Mouse (Mus musculus): ENCODE results near the gene Tceanc. TPM values are rescaled to one million over a fixed set of nuclear protein-coding genes. Genes with fewer than 3 reads are reported as not detected.
"Not testable (repeated sequence)": the region's sequence is repeated elsewhere in the genome, so short reads cannot be mapped to it uniquely, and the experiment has no call there.

Gene Tceanc
- polyA plus RNA-seq, 1 experiment from 2014 or later = 10.1 TPM

- Histone ChIP-seq H3K4me2 (replicated peaks; ENCODE audit: low read depth, low read length) (no peak overlapping the region), H3K4me3 (ENCODE audit: low read depth, low read length) (no peak overlapping the region), H3K27me3 (replicated peaks; ENCODE audit: insufficient read depth, low read length) (no peaks in the 10 kb centered on the region), H3K9me3 (ENCODE audit: low read length) (no peaks in the 10 kb centered on the region), H3K27ac (ENCODE audit: low read length) (no peak overlapping the region), H3K4me1 (ENCODE audit: insufficient read depth, low read depth, low read length) (no peaks in the 10 kb centered on the region), H3K36me3 (ENCODE audit: insufficient read depth, low read length) (no peaks in the 10 kb centered on the region), H3K9ac (replicated peaks; ENCODE audit: low read depth) (no peak overlapping the region)
- 75% methylated on average over 1 of the region's 1 CpGs for WGBS
- DNase-seq (ENCODE audit: low spot score) = no peak
- no peak for ATAC-seq
- TF ChIP-seq CTCF (IDR thresholded peaks at IDR 0.05) (no peak), EP300 (IDR thresholded peaks at IDR 0.05) (no peak)
Observed at GRCm38 (mm10) chrX:166516631-166517030, 1.7 kb downstream of the Tceanc start.

GRCm38 (mm10) chrX:166515923-166516322, 2.4 kb downstream of the Tceanc start:
- ATAC-seq = no peak
- no peaks in the 10 kb centered on the region for H3K36me3 ChIP-seq (ENCODE audit: insufficient read depth, low read length)
- no peaks in the 10 kb centered on the region for H3K4me1 ChIP-seq (ENCODE audit: insufficient read depth, low read depth, low read length)
- H3K4me3 ChIP-seq (ENCODE audit: low read depth, low read length) = no peak overlapping the region
- H3K27me3 ChIP-seq (replicated peaks; ENCODE audit: insufficient read depth, low read length) = no peaks in the 10 kb centered on the region
- DNase-seq (ENCODE audit: low spot score) = no peak
- TF ChIP-seq CTCF (IDR thresholded peaks at IDR 0.05) (no peak), EP300 (IDR thresholded peaks at IDR 0.05) (no peak)
- no peak overlapping the region for H3K9ac ChIP-seq (replicated peaks; ENCODE audit: low read depth)
- no peaks in the 10 kb centered on the region for H3K9me3 ChIP-seq (ENCODE audit: low read length)
- no peak overlapping the region for H3K27ac ChIP-seq (ENCODE audit: low read length)
- H3K4me2 ChIP-seq (replicated peaks; ENCODE audit: low read depth, low read length) = no peak overlapping the region
- WGBS = 77% methylated on average over 3 of the region's 3 CpGs

DNA sequence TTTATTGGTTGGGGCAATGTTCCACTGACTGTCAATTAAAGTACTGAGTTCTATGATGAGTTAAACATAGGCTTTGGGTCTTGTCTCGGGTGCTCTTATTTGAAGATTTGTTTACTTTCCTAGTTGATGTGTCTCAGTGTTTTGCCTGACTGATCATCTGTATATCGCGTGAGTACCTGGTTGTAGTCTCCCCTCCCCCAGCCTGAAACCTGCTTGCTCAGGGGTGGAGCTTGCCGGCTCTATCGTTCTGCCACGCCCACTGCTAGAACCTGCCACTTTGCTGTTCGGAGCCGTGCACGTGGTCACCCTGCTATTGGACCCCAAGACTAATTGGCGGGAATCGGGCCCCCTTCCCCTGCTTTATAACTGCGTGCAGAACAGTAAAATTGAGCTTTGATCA, 4.3 kb downstream of the Tceanc start:
- not testable (repeated sequence) for H3K36me3 ChIP-seq (ENCODE audit: insufficient read depth, low read length); H3K4me1 ChIP-seq (ENCODE audit: insufficient read depth, low read depth, low read length); H3K27ac ChIP-seq (ENCODE audit: low read length); H3K9ac ChIP-seq (replicated peaks; ENCODE audit: low read depth); H3K27me3 ChIP-seq (replicated peaks; ENCODE audit: insufficient read depth, low read length); H3K4me2 ChIP-seq (replicated peaks; ENCODE audit: low read depth, low read length); DNase-seq (ENCODE audit: low spot score); H3K9me3 ChIP-seq (ENCODE audit: low read length); H3K4me3 ChIP-seq (ENCODE audit: low read depth, low read length); ATAC-seq
- 12% methylated on average over 12 of the region's 12 CpGs for WGBS

GRCm38 (mm10) chrX:166512071-166512470, 6.3 kb downstream of the Tceanc start:
- no peak overlapping the region for H3K4me2 ChIP-seq (replicated peaks; ENCODE audit: low read depth, low read length)
- H3K9me3 ChIP-seq (ENCODE audit: low read length) = no peaks in the 10 kb centered on the region
- WGBS = 95% methylated on average over 4 of the region's 4 CpGs
- no peaks in the 10 kb centered on the region for H3K36me3 ChIP-seq (ENCODE audit: insufficient read depth, low read length)
- no peaks in the 10 kb centered on the region for H3K4me1 ChIP-seq (ENCODE audit: insufficient read depth, low read depth, low read length)
- no peak overlapping the region for H3K4me3 ChIP-seq (ENCODE audit: low read depth, low read length)
- H3K27ac ChIP-seq (ENCODE audit: low read length) = no peak overlapping the region
- H3K27me3 ChIP-seq (replicated peaks; ENCODE audit: insufficient read depth, low read length) = no peaks in the 10 kb centered on the region
- ATAC-seq (no peak), DNase-seq (ENCODE audit: low spot score) (no peak)
- H3K9ac ChIP-seq (replicated peaks; ENCODE audit: low read depth) = no peak overlapping the region
- no peak for TF ChIP-seq CTCF (IDR thresholded peaks at IDR 0.05)
- TF ChIP-seq EP300 (IDR thresholded peaks at IDR 0.05) = no peak

GRCm38 (mm10) chrX:166511107-166511506, 7.3 kb downstream of the Tceanc start:
- no peaks in the 10 kb centered on the region for H3K36me3 ChIP-seq (ENCODE audit: insufficient read depth, low read length)
- DNase-seq (ENCODE audit: low spot score) = no peak
- no peaks in the 10 kb centered on the region for H3K9me3 ChIP-seq (ENCODE audit: low read length)
- TF ChIP-seq EP300 (IDR thresholded peaks at IDR 0.05) = no peak
- no peak for TF ChIP-seq CTCF (IDR thresholded peaks at IDR 0.05)
- ATAC-seq = no peak
- H3K9ac ChIP-seq (replicated peaks; ENCODE audit: low read depth) = no peak overlapping the region
- no peak overlapping the region for H3K4me2 ChIP-seq (replicated peaks; ENCODE audit: low read depth, low read length)
- no peak overlapping the region for H3K4me3 ChIP-seq (ENCODE audit: low read depth, low read length)
- no peaks in the 10 kb centered on the region for H3K27me3 ChIP-seq (replicated peaks; ENCODE audit: insufficient read depth, low read length)
- H3K4me1 ChIP-seq (ENCODE audit: insufficient read depth, low read depth, low read length) = no peaks in the 10 kb centered on the region
- no peak overlapping the region for H3K27ac ChIP-seq (ENCODE audit: low read length)

GRCm38 (mm10) chrX:166509761-166510738, 8.3 kb downstream of the Tceanc start:
- no peaks in the 10 kb centered on the region for H3K27me3 ChIP-seq (replicated peaks; ENCODE audit: insufficient read depth, low read length)
- no peaks in the 10 kb centered on the region for H3K36me3 ChIP-seq (ENCODE audit: insufficient read depth, low read length)
- H3K9ac ChIP-seq (replicated peaks; ENCODE audit: low read depth) = peak overlapping the region; percentile 66
- H3K27ac ChIP-seq (ENCODE audit: low read length) = peak overlapping the region; percentile 96
- DNase-seq (ENCODE audit: low spot score) (peak; percentile 97), ATAC-seq (peak; percentile 98)
- peak overlapping the region; percentile 49 for H3K4me2 ChIP-seq (replicated peaks; ENCODE audit: low read depth, low read length)
- H3K4me1 ChIP-seq (ENCODE audit: insufficient read depth, low read depth, low read length) = no peaks in the 10 kb centered on the region
- H3K4me3 ChIP-seq (ENCODE audit: low read depth, low read length) = peak overlapping the region; percentile 53
- WGBS = 10% methylated on average over 58 of the region's 65 CpGs
- TF ChIP-seq EP300 (IDR thresholded peaks at IDR 0.05) (no peak), CTCF (IDR thresholded peaks at IDR 0.05) (peak; percentile 43)
- no peaks in the 10 kb centered on the region for H3K9me3 ChIP-seq (ENCODE audit: low read length)
